Mouse (Mus musculus) left cerebral cortex, adult 9 months (tissue): ENCODE data around the gene Myo1g.
A peak's percentile ranks its signal among the peaks of the same experiment; 100 is the strongest.
"Not testable (repeated sequence)": the region's sequence is repeated elsewhere in the genome, so short reads cannot be mapped to it uniquely, and the experiment has no call there.

Source experiments
- DNase-seq, 2 experiments: peaks; one replicate each; pipeline ENCODE4 v3.0.0; 2022; ENCODE audit warnings: low spot score in 2 of 2

Myo1g gene

GRCm38 (mm10) chr11:6529961-6530360, 9.2 kb upstream of the Myo1g start:
- no peak for DNase-seq

- peak; percentile 93 to 99 for DNase-seq
Observed at GRCm38 (mm10) chr11:6528186-6529006, 7.6 kb upstream of the Myo1g start.

- DNase-seq, result no peak
Observed at GRCm38 (mm10) chr11:6527256-6528185, 6.8 kb upstream of the Myo1g start.

- DNase-seq, result not testable (repeated sequence)
Observed at GRCm38 (mm10) chr11:6526526-6527255, 5.9 kb upstream of the Myo1g start.

GRCm38 (mm10) chr11:6525241-6525640, 4.5 kb upstream of the Myo1g start:
- no peak for DNase-seq

- no peak for DNase-seq
Observed at GRCm38 (mm10) chr11:6524880-6525238, 4.1 kb upstream of the Myo1g start.

- DNase-seq, result no peak
Observed at GRCm38 (mm10) chr11:6524165-6524879, 3.6 kb upstream of the Myo1g start.

- no peak for DNase-seq
Observed at GRCm38 (mm10) chr11:6523662-6524088, 2.9 kb upstream of the Myo1g start.

GRCm38 (mm10) chr11:6522782-6523525, 2.2 kb upstream of the Myo1g start:
- DNase-seq, result no peak

- no peak for DNase-seq
Observed at GRCm38 (mm10) chr11:6519491-6520033, 1.2 kb downstream of the Myo1g start.

- DNase-seq, result no peak
Observed at GRCm38 (mm10) chr11:6514837-6515236, 5.9 kb downstream of the Myo1g start.

GRCm38 (mm10) chr11:6508269-6508876, 12.4 kb downstream of the Myo1g start:
- no peak for DNase-seq

- DNase-seq, result no peak
Observed at GRCm38 (mm10) chr11:6506516-6506915, 14.2 kb downstream of the Myo1g start.

- no peak for DNase-seq
Observed at GRCm38 (mm10) chr11:6504689-6505088, 16.1 kb downstream of the Myo1g start.

GRCm38 (mm10) chr11:6504226-6504625, 16.5 kb downstream of the Myo1g start:
- DNase-seq, result no peak

- no peak for DNase-seq
Observed at GRCm38 (mm10) chr11:6502506-6502905, 18.3 kb downstream of the Myo1g start.

GRCm38 (mm10) chr11:6497311-6497948, 23.3 kb downstream of the Myo1g start:
- DNase-seq, result no peak

GRCm38 (mm10) chr11:6489691-6490503, 30.9 kb downstream of the Myo1g start:
- no peak for DNase-seq

GRCm38 (mm10) chr11:6489257-6489656, 31.5 kb downstream of the Myo1g start:
- DNase-seq, result no peak
